Mouse (Mus musculus) cerebellum, adult 9-11 months (tissue): ENCODE results near the gene Slc50a1.

Experiments used
- DNase-seq: peaks from one replicate; pipeline ENCODE4 v3.0.0; 2022

The Slc50a1 gene

DNA sequence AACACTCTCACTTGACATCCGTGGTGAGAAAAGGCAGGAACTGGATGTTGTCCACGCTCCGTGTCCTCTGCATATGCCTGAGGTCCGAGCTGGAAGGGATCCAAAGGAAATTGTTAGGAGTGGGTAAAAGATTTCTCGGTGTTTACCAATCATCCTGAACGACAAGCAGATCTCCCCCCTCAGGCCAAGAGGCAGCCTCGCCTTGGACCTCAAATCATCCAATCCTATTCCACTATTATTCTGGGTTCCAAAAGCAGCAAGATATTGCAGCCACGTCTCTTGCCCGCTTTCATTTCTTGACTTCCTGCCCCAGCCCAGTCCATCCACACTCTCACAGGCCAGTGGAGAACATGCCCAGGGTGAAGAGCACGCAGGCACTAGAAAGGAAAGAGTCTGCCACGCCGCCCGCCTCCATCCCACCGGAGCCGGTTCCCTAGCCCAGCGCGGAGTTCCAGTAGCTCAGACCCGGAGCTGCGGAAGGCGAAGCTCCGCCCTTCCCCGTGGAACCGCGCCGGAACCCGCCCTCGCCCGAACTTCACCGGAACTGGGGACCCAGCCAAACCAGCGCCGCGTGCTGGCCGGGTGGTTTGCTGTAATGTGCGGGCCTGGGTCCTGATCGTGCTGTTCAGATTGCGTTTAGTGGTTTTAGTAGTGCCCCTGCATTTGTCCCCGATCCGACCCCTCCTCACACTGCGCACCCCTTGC, at the start of gene Slc50a1:
Gene Slc50a1 (minus strand): TSS at position 520 of the 705 bp plus-strand sequence.
- peak; percentile 86 for DNase-seq

DNA sequence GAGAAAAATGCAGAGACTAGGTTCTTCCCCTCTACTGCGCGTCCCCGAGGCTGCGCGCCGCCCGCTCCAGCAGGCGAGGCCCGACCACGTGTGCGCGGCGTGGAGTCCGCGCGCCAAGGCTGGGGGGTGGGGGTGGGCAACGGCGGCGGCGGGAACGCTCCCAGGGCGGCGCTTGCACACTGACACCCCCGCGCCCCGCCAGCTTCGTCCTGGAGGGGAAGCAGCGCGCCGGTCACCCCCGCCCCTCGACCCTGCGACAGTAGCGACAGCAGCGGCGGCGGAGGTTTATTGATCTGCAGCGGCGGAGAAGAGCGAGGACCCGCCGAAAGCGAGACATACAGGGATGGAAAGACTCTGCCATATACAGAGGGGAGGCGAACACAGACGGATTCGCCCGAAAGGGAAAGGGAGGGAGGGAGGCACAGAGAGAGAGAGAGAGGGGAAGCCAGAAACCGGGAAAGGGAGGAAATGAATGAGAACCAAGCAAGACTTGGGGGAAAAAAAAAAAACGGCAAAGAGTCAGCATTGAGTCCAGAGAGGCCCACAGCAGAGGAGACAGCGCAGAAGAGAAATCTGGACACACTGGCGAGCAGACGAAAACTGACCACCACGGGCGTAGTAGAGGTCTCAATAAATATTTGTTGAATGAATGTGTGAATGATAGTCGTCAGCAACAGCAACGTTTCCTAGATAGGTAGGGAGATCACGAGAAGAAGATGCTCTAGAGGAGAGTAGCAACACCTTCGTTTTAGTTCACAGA, 49.4 kb upstream of the Slc50a1 start:
- DNase-seq, result no peak

DNA sequence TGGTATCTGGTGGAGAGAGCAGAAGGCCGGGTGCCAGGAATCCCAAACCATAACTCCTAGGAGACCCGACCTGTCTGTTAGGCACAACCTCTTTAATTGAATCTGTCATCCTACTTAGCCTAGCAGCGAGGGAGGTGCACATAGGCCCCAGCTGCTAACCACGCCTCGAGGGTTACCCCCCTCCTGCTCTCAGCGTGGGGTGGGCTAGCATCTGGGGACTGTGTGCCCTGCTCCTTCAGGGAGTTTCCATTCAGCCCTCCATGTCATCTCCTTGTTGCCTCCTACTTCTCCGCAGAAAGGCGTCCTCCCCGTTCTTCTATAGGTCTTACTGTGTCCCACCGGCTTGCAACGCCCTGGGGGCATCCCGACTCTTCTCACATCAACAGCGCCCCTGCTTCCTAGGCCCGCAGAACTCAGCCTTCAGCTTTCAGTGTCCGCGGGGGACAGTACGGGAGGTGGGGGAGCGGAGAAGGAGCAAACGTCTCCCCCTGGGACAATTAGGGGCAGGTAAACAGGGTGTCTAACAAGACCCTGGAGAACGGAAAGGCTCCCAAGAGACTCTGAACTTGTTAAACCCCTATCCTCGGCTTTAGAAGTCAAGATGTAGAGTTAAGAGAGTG, 48.7 kb upstream of the Slc50a1 start:
- DNase-seq, result no peak

DNA sequence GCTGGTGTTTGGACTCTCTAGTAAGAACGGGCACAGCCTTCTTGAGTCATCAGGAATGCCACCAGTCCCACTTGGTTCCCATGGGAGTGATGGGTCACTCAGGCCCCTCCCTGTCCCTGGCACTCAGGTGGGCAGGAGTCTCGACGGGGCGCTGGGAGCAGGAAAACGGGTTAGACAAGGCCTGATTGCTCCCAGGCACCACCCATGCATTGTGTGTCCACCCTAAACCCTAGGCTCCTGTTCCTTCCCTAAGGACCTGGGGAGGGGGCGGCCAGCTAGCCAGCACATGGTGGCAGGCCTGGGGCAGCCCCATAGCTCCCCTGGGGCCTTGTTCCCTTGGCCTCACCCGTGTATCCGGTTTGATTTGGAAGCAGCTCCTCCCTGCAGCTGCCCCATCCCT, 47.9 kb upstream of the Slc50a1 start:
- DNase-seq, result no peak

DNA sequence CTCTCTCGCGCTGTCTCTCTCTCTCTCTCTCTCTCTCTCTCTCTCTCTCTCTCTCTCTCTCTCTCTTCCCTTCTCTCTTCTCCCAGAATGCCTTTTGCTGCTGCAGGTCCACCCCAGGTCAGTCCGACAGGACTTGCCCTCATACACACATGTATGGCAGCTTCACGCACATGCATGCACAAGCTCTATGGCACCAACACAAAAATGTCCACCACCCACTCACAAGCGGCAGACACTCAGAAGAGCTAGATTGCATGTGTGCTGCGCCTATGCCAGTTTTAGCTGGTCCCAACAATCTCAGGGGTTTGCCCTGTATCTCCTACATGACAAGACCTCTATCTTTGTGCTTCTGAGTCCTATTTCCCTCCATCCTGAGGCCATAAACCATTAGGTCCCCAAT, 46.9 kb upstream of the Slc50a1 start:
- DNase-seq, result no peak

DNA sequence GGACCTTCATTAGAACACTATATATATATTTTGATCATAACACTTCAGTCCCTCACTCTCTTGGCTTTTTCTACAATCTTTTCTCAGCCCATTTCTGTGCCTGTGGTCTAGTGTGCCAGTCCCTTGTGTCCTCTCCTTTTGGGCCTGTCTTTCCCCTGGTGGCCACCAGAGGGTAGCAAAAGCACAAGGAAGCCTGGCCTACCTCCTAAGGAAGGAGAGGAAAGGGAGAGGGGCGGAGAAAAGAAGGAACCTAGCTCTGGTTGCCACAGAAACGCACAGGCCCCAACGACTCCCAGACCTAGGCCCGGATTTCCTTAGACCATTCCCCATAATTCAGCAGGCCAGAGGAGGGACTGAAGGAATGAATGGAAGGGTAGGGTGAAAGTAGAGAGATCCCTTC, 46.5 kb upstream of the Slc50a1 start:
- peak; percentile 79 for DNase-seq

GRCm38 (mm10) chr3:89315930-89316831, 45.8 kb upstream of the Slc50a1 start:
- peak; percentile 36 for DNase-seq

DNA sequence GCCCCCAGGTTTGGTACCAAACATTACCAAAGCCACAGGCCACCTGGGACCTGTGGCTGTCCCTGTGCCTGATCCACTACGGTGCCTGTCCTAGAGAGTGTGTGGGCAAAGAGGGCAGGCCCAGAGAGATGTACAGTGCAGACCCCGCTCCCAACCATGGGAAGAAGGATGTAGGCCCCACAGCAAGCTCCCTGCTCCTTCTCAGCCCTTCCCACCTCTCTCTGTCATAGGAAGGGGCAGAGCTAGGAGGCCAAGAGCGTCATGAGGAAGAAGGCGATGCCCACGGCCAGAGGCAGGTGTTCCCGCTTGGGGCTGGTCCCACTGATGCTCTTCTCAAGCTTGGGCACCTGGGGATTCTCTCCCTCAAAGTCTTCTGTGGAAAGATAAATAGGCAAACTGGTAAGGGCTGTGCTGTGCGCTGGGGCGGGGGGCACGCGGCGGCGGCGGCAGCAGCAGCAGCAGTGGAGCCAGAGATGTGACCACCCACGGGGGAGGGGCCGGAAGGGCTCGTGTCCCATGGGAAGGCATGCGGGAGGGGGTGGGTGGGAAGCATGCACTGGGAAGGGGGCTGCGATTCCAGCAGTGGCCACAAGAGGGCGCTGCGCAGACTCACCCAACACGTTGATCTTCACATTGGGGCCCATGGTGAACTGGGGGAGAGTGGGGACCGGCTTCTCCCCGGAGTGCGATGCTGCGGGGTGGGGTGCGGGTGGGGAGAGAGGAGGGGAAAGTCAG, 45.0 kb upstream of the Slc50a1 start:
- peak; percentile 52 for DNase-seq

DNA sequence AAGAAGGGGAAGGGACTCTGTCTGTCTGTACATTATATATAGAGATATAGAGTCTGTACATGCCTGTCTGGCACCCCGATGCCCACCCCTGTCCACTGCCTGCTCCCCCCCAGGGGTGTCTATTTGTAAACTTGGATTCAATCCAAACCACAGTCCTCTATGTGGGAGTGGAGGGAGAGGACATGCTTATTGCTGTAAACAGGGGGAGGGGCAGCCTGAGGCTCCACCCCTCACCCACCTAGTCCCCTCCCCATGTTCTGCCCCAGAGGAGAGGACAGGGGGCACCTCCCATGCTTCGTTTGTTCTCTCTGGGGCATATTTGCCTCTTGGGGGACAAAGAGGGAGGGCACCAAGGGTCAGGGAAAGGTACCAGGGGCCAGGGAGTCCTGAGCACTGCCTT, 44.4 kb upstream of the Slc50a1 start:
- DNase-seq, result peak; percentile 31

- no peak for DNase-seq
These were observed 44.0 kb upstream of the Slc50a1 start for GRCm38 (mm10) chr3:89314340-89314739.

GRCm38 (mm10) chr3:89308089-89308488, 37.7 kb upstream of the Slc50a1 start:
- DNase-seq, result peak; percentile 59

DNA sequence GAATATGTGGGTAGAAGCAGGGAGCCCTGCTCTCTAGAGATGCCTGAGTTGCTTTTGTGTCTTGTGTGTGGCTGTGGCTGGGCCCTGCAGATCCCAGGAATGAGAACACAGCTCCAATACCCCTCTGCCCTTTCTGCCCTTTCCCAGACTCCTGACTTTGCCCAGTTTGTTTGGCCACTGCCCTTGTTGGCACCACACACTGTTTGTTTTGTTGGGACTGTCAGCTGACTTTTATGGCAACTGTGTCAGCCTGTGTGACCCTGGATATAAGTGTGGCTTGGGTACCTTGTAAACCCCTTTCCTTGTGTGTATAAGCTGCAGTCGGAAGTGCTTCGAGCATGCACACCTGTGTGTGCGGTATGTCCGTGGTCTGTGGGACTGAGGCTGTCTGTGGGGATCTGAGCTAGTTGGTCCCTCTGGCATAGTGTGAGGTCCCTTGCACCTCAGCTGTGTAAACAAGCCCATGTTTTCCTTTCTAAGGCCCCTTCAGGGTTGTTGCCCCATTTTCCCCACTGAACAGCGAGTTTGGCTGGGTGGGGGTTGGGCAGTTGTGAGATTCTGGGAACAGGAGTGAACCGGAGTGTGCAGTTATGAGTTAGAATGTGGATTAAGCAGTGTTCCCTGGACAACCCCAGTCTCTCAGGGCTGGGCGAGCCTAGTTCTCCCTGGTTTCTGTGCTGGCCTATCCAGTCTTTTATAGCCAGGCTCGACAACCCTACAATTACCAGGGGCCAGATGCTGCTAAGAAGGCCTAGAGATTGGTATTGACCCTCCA, 35.4 kb upstream of the Slc50a1 start:
- DNase-seq, result no peak

- DNase-seq, result no peak
These were observed 34.7 kb upstream of the Slc50a1 start for GRCm38 (mm10) chr3:89305105-89305504.

- no peak for DNase-seq
These were observed 34.1 kb upstream of the Slc50a1 start for GRCm38 (mm10) chr3:89304440-89304839.

DNA sequence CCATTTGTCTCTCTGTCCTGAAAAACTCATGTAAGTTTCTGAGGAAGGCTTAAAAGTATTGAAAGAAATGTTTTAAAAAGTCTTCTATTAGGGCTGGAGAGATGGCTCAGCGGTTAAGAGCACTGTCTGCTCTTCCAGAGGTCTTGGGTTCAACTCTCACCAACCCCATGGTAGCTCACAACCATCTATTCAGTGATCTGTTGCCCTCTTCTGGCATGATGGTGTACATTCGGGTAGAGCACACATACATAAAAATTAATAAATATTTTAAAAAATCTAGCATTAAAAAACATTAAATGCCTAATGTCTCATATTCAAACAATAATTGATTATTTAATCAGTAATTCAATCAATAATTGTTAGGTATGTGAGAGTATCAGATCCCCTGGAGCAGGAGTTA, 30.1 kb upstream of the Slc50a1 start:
- no peak for DNase-seq

DNA sequence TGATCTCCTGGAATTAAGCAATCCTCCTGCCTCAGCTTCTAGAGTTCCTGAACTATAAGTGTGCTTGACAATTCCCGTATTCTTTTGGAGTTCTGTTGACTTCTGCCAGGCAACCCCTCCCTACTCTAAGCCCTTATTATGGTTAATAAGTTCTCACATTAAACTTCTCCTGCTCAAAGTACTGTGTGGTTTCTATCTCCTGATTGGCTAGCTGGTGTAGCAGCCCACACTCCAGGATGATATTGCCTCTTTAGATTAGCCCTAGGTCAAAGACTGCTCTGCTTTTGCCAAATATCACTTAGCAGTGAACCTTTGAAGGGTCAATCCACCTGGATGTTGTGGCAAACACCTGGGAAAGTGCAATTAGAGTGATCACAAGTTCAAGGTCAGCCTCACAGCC, 29.7 kb upstream of the Slc50a1 start:
- no peak for DNase-seq

GRCm38 (mm10) chr3:89299499-89299898, 29.1 kb upstream of the Slc50a1 start:
- no peak for DNase-seq

DNA sequence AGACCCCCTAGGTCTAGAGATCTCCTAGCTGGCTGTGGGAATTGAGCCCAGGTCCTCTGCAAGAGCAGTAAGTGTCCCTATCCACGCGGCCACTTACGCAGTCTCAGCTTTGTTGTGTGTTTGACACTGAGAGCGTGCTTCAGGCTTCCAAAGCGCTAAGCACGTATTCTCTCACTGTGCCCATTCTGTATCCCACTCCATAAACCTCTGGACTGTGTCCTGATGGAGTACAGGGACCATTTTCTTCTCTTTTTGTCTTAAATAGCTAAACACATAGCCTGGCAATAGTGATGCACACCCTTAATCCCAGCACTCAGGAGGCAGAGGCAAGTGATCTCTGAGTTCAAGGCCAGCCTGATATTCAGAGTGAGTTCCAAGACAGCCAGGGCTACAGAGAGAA, 28.5 kb upstream of the Slc50a1 start:
- no peak for DNase-seq

- no peak for DNase-seq
These were observed 26.5 kb upstream of the Slc50a1 start for GRCm38 (mm10) chr3:89296761-89297396.

DNA sequence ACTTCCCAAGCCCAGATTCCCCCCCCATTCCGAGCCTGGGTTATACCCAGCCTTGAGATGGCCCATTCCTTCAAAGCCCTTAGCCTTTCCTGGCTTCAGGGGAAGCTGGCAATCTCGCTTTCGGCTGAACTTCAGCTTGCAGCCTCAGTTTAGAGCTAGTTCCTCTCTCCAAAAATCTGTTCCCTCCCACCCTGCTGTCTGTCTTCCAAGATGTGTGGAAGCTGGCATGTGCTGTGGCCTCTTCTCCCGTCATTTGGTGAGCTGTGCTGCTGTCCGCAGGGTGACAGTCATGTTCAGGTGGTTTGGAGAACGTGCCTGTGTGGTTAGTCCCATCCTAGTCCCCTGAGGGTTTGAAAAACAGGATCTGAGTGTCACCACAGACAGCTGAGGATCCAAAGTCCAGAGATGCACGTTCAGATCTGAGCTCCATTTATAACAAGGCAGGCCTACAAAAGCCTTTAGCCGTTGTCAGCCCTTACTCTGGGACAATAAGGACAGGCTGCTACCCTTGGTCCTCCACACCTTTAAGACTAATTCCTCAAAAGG, 25.4 kb upstream of the Slc50a1 start:
- DNase-seq, result no peak

GRCm38 (mm10) chr3:89294195-89294594, 23.8 kb upstream of the Slc50a1 start:
- DNase-seq, result no peak
